Mouse (Mus musculus) kidney, adult 2 months (tissue): ENCODE measurements around the gene Rfx5. TPM values are rescaled to one million over a fixed set of nuclear protein-coding genes. Genes with fewer than 3 reads are reported as not detected.
"Not testable (repeated sequence)": the region's sequence is repeated elsewhere in the genome, so short reads cannot be mapped to it uniquely, and the experiment has no call there.

Source experiments
- DNase-seq: peaks from one replicate; pipeline ENCODE4 v3.0.0; 2021
- H3K27ac ChIP-seq: fragments of 200-500 bp; 2 replicates; pipeline ENCODE4 v1.5.1; 2012; ENCODE audit warnings: low read depth, low read length, control low read depth, inconsistent platforms; ENCODE audit not compliant: insufficient read depth
- H3K27me3 ChIP-seq: fragments of 200-500 bp; replicated peaks from 2 replicates; pipeline ENCODE4 v1.6.1; 2012; ENCODE audit warnings: mild to moderate bottlenecking, moderate library complexity, low read length, inconsistent platforms; ENCODE audit not compliant: control insufficient read depth, insufficient read depth
- H3K36me3 ChIP-seq: fragments of 200-500 bp; 2 replicates; pipeline ENCODE4 v1.6.1; 2012; ENCODE audit warnings: mild to moderate bottlenecking, moderate library complexity, low read length, inconsistent platforms; ENCODE audit not compliant: control insufficient read depth, insufficient read depth
- H3K4me1 ChIP-seq: fragments of 200-500 bp; 2 replicates; pipeline ENCODE4 v1.6.1; 2011; ENCODE audit warnings: low read length; ENCODE audit not compliant: control insufficient read depth, insufficient read depth
- H3K4me3 ChIP-seq: fragments of 200-500 bp; 2 replicates; pipeline ENCODE4 v1.5.1; 2011; ENCODE audit warnings: mild to moderate bottlenecking, low read depth, low read length, control low read depth; ENCODE audit not compliant: insufficient read depth
- CTCF ChIP-seq: fragments of 200-500 bp; conservative IDR thresholded peaks from 2 replicates; pipeline ENCODE4 v1.5.1; 2011; ENCODE audit warnings: low read depth, mild to moderate bottlenecking, control low read depth, low read length, moderate library complexity, mixed read lengths; ENCODE audit not compliant: insufficient read depth, insufficient read length
- POLR2A ChIP-seq: fragments of 200-500 bp; IDR thresholded peaks from one replicate; pipeline ENCODE4 v1.6.1; 2011; ENCODE audit warnings: low read depth, low read length, control low read depth
- WGBS: fragments of 180-500 bp; shearing (Covaris S2); methylation state at CpG from one replicate; pipeline ENCODE4 v1.1.7; 2018; 5-methylcytosine and 5-hydroxymethylcytosine counted together
- polyA plus RNA-seq: library from polyadenylated mRNA; depleted of rRNA; stranded (reverse); fragments of >200 nt; gene quantifications from 2 replicates; pipeline ENCODE4 v1.2.3, GENCODE M21; 2012; rRNA removed

Gene Rfx5
- polyA plus RNA-seq, result 10.3 and 12.8 TPM in 2 replicates

- no peak for TF ChIP-seq POLR2A
- TF ChIP-seq CTCF, result no peak
- Histone ChIP-seq H3K27ac (peak within 1 kb of the TSS; percentile 89), H3K4me3 (peak within 1 kb of the TSS; percentile 85), H3K4me1 (peaks cover 5% of the 10 kb centered on the region), H3K27me3 (no peaks in the 10 kb centered on the region), H3K36me3 (no peaks in the 10 kb centered on the region)
- WGBS, result under 1% methylated on average over 50 of the region's 50 CpGs
- DNase-seq, result peak; percentile 99
These were observed at the start of gene Rfx5 for GRCm38 (mm10) chr3:94953764-94954616. Rfx5 (plus strand) TSS chr3:94954075.

GRCm38 (mm10) chr3:94904759-94905158, 49.1 kb upstream of the Rfx5 start:
- H3K36me3 ChIP-seq, H3K4me3 ChIP-seq, H3K27ac ChIP-seq, H3K27me3 ChIP-seq, DNase-seq, H3K4me1 ChIP-seq: not testable (repeated sequence)
- 68% methylated on average over 3 of the region's 3 CpGs for WGBS

GRCm38 (mm10) chr3:94906482-94906881, 47.4 kb upstream of the Rfx5 start:
- Histone ChIP-seq H3K4me1 (peaks cover 6% of the 10 kb centered on the region; the same call in 1 of the 2 replicates), H3K4me3 (no peak overlapping the region), H3K36me3 (no peaks in the 10 kb centered on the region), H3K27ac (no peak overlapping the region), H3K27me3 (no peaks in the 10 kb centered on the region)
- TF ChIP-seq CTCF (no peak), POLR2A (no peak)
- DNase-seq, result no peak
- WGBS, result 58% methylated on average over 1 of the region's 1 CpGs

GRCm38 (mm10) chr3:94911050-94911693, 42.7 kb upstream of the Rfx5 start:
- no peak overlapping the region for H3K4me3 ChIP-seq
- H3K27ac ChIP-seq, result peak overlapping the region; percentile 75
- peak; percentile 44 for DNase-seq
- TF ChIP-seq CTCF (no peak), POLR2A (no peak)
- H3K36me3 ChIP-seq, result no peaks in the 10 kb centered on the region
- peaks cover 23% of the 10 kb centered on the region for H3K4me1 ChIP-seq
- 59% methylated on average over 2 of the region's 2 CpGs for WGBS
- H3K27me3 ChIP-seq, result no peaks in the 10 kb centered on the region

GRCm38 (mm10) chr3:94913801-94914200, 40.1 kb upstream of the Rfx5 start:
- no peak for TF ChIP-seq POLR2A
- no peak for TF ChIP-seq CTCF
- 22% methylated on average over 5 of the region's 5 CpGs for WGBS
- H3K4me1 ChIP-seq, result peaks cover 36% of the 10 kb centered on the region
- H3K27me3 ChIP-seq, result no peaks in the 10 kb centered on the region
- peak; percentile 83 for DNase-seq
- peak overlapping the region; percentile 98 for H3K27ac ChIP-seq
- no peak overlapping the region for H3K4me3 ChIP-seq
- H3K36me3 ChIP-seq, result no peaks in the 10 kb centered on the region

GRCm38 (mm10) chr3:94915903-94916741, 37.8 kb upstream of the Rfx5 start:
- WGBS, result 55% methylated on average over 7 of the region's 7 CpGs
- DNase-seq, result peak; percentile 59
- no peak overlapping the region for H3K4me3 ChIP-seq
- H3K27me3 ChIP-seq, result no peaks in the 10 kb centered on the region
- H3K36me3 ChIP-seq, result no peaks in the 10 kb centered on the region
- H3K4me1 ChIP-seq, result peaks cover 38% of the 10 kb centered on the region
- TF ChIP-seq POLR2A (no peak), CTCF (no peak)
- peak overlapping the region; percentile 62; the same call in 1 of the 2 replicates for H3K27ac ChIP-seq
